Mouse (Mus musculus): ENCODE results near the gene Sox18. TPM values are rescaled to one million over a fixed set of nuclear protein-coding genes. Genes with fewer than 3 reads are reported as not detected.

Gene Sox18
- polyA plus RNA-seq, 1 experiment = not detected

DNA sequence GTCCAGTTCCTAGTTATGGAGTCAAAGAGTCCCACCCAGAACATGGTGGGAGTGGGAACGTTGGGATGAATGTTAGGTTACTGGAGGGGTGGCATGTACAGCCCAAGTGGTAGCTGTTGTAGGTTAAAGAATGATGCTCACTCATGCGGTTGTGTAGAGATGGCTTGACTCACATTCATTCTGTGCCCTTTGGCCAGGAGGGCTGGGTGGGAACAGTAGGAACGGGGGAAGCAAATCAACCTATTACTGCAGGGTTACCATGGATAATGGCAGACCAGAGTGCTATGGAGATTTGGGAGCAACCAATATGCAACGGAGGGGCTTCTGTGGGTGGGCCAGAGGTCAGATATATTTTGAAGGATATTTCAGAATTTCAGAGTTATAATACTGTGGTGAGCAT, 3.5 kb upstream of the Sox18 start:
- no peak for TF ChIP-seq GATA1 (IDR thresholded peaks at IDR 0.05; ENCODE audit: borderline replicate concordance, low read length)
- TF ChIP-seq FLI1 (IDR thresholded peaks at IDR 0.05; ENCODE audit: low read length) = no peak
- Histone ChIP-seq H3K27me3 (replicated peaks) (peaks cover 51% of the 10 kb centered on the region), H3K36me3 (replicated peaks; ENCODE audit: low read length) (no peaks in the 10 kb centered on the region), H3K4me1 (peaks cover 90% of the 10 kb centered on the region), H3K9me3 (peaks cover 8% of the 10 kb centered on the region; the same call in 1 of the 2 replicates), H3K4me3 (replicated peaks) (no peak overlapping the region)

DNA sequence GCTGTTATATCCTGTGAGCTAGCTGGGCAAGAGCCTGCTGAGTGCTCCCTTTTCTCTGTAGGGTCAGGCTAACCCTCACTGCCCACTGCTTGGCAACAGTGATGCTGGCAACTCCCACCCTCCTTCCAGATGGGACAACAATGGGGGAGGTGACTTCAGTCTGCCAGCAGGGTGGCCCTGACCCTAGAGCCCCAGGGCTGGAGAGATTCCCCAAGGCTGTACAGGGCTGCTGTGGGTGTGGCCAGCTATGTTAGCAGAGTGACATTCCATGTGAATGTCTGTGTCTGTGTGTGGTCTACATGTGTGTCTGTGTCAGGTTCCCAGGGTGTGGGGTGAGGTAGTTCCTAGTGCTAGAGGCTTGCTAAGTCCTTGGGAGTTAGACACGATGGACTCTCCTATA, 2.1 kb upstream of the Sox18 start:
- Histone ChIP-seq H3K36me3 (replicated peaks; ENCODE audit: low read length) (no peaks in the 10 kb centered on the region), H3K27me3 (replicated peaks) (peaks cover 64% of the 10 kb centered on the region), H3K4me3 (replicated peaks) (no peak overlapping the region), H3K9me3 (peaks cover 8% of the 10 kb centered on the region; the same call in 1 of the 2 replicates), H3K4me1 (peaks cover 77% of the 10 kb centered on the region)
- TF ChIP-seq FLI1 (IDR thresholded peaks at IDR 0.05; ENCODE audit: low read length) (no peak), GATA1 (IDR thresholded peaks at IDR 0.05; ENCODE audit: borderline replicate concordance, low read length) (no peak)

DNA sequence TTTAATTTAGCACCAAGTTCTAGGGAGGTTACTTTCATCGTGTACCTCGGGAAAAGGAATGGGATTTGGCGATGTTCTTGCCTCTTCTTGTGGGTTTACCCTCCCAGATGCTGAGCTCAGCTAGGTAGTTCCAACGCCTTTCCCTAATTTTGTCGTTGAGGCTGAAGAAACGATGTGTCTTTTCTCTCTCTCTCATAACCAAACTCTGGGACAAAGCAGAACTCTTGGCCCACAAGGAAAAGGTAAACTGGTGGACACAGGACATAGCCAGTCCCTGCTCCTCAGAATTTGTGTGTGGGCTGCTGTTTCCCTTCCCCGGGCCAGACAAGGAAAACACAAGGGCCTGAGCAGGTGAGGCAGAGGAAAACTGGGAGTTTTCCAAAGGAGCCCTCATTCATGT, 544 bp upstream of the Sox18 start:
- Histone ChIP-seq H3K27me3 (replicated peaks) (peaks cover 72% of the 10 kb centered on the region), H3K9me3 (peaks cover 11% of the 10 kb centered on the region), H3K4me1 (peaks cover 62% of the 10 kb centered on the region), H3K36me3 (replicated peaks; ENCODE audit: low read length) (no peaks in the 10 kb centered on the region), H3K4me3 (replicated peaks) (no peak overlapping the region)
- TF ChIP-seq FLI1 (IDR thresholded peaks at IDR 0.05; ENCODE audit: low read length) = no peak
- TF ChIP-seq GATA1 (IDR thresholded peaks at IDR 0.05; ENCODE audit: borderline replicate concordance, low read length) = no peak

DNA sequence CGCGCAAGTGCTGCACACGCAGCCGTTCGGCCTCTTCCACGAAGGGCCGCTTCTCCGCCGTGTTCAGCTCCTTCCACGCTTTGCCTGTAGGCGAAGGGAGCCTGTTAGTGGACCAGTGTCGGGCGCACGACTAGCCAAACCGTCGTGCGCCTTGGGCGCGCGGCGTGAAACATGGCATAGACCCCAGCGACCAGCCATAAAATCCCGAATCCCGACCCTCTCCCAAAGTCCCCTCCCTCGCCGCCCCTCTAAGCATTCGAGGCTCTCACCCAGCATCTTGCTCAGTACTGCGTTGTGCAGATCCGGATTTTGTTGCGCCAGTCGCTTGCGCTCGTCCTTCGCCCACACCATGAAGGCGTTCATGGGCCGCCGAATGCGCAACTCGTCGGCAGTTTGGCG, 528 bp downstream of the Sox18 start:
- peaks cover 72% of the 10 kb centered on the region for H3K27me3 ChIP-seq (replicated peaks)
- H3K36me3 ChIP-seq (replicated peaks; ENCODE audit: low read length) = no peaks in the 10 kb centered on the region
- peak overlapping the region; percentile 81 for H3K4me3 ChIP-seq (replicated peaks)
- TF ChIP-seq FLI1 (IDR thresholded peaks at IDR 0.05; ENCODE audit: low read length) = no peak
- TF ChIP-seq GATA1 (IDR thresholded peaks at IDR 0.05; ENCODE audit: borderline replicate concordance, low read length) = no peak
- H3K9me3 ChIP-seq = peaks cover 14% of the 10 kb centered on the region
- H3K4me1 ChIP-seq = peaks cover 51% of the 10 kb centered on the region

- Histone ChIP-seq H3K4me1 (peaks cover 46% of the 10 kb centered on the region), H3K36me3 (replicated peaks; ENCODE audit: low read length) (no peaks in the 10 kb centered on the region), H3K27me3 (replicated peaks) (peaks cover 72% of the 10 kb centered on the region), H3K4me3 (replicated peaks) (peak overlapping the region; percentile 53), H3K9me3 (peaks cover 14% of the 10 kb centered on the region)
- TF ChIP-seq FLI1 (IDR thresholded peaks at IDR 0.05; ENCODE audit: low read length) = no peak
- TF ChIP-seq GATA1 (IDR thresholded peaks at IDR 0.05; ENCODE audit: borderline replicate concordance, low read length) = no peak
Observed at GRCm38 (mm10) chr2:181670285-181670912, 1.0 kb downstream of the Sox18 start.

DNA sequence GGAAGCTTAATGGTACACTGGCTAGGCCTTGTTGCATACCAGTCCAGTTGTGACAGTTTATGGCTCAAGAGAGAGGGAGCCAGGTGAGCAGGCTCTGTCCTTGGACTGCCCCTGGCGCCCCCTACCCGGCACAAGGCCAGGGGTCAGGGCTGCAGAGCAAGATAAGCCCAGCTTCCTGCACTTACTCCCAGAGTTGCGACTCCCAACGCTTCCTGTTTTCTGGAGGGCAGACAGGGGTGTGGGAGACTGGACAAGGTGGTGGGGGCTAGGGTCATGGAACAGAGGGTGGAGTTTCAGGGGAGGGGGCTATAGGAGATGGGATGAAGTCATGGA, 8.2 kb downstream of the Sox18 start:
- Histone ChIP-seq H3K4me3 (replicated peaks) (peak overlapping the region; percentile 34), H3K27me3 (replicated peaks) (peaks cover 6% of the 10 kb centered on the region), H3K4me1 (peaks cover 57% of the 10 kb centered on the region), H3K9me3 (peaks cover 6% of the 10 kb centered on the region), H3K36me3 (replicated peaks; ENCODE audit: low read length) (peaks cover 5% of the 10 kb centered on the region)
- no peak for TF ChIP-seq FLI1 (IDR thresholded peaks at IDR 0.05; ENCODE audit: low read length)
- TF ChIP-seq GATA1 (IDR thresholded peaks at IDR 0.05; ENCODE audit: borderline replicate concordance, low read length) = no peak

DNA sequence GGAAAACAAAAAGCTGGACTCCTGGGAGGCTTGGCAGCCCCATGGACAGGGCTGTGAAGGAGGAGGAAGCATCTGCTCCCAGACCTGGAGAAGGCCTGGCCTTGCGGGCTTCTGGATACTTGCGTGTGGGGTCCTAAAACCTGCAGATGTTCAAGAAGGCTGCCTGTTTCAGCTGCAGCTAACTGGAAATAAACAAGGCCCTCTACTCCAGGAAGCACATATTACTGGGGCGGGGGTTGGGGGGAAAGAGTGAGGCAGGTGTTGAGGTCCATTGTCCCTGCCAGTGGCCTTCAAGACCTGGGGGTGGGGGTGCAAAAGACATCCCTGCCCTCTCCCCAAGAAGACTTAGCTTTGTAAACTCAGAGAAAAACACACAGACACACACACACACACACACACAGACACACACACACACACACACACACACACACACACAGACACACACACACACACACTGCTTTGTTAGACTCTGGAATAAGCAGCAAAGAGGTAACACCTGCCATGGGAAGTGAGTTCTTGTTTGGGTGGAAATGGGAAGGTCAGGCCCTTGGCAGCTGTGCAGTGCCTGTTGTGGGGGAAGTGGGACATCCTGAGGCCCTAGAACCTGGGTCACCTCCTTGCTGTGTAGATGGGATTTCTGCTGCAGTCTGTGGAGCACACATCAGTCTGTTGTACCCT, 8.7 kb downstream of the Sox18 start:
- H3K9me3 ChIP-seq = peaks cover 6% of the 10 kb centered on the region
- no peak for TF ChIP-seq FLI1 (IDR thresholded peaks at IDR 0.05; ENCODE audit: low read length)
- TF ChIP-seq GATA1 (IDR thresholded peaks at IDR 0.05; ENCODE audit: borderline replicate concordance, low read length) = no peak
- H3K27me3 ChIP-seq (replicated peaks) = peaks cover under 1% of the 10 kb centered on the region
- H3K4me3 ChIP-seq (replicated peaks) = peak overlapping the region; percentile 34
- peaks cover 62% of the 10 kb centered on the region for H3K4me1 ChIP-seq
- peaks cover 10% of the 10 kb centered on the region for H3K36me3 ChIP-seq (replicated peaks; ENCODE audit: low read length)

GRCm38 (mm10) chr2:181659609-181660055, 11.8 kb downstream of the Sox18 start:
- peaks cover 42% of the 10 kb centered on the region for H3K36me3 ChIP-seq (replicated peaks; ENCODE audit: low read length)
- H3K4me3 ChIP-seq (replicated peaks) = peak overlapping the region; percentile 85
- no peaks in the 10 kb centered on the region for H3K27me3 ChIP-seq (replicated peaks)
- TF ChIP-seq GATA1 (IDR thresholded peaks at IDR 0.05; ENCODE audit: borderline replicate concordance, low read length) (no peak), FLI1 (IDR thresholded peaks at IDR 0.05; ENCODE audit: low read length) (no peak)
- H3K4me1 ChIP-seq = peaks cover 78% of the 10 kb centered on the region
- no peaks in the 10 kb centered on the region for H3K9me3 ChIP-seq

- Histone ChIP-seq H3K4me3 (replicated peaks) (peak overlapping the region; percentile 85), H3K4me1 (peaks cover 78% of the 10 kb centered on the region), H3K36me3 (replicated peaks; ENCODE audit: low read length) (peaks cover 48% of the 10 kb centered on the region), H3K9me3 (no peaks in the 10 kb centered on the region), H3K27me3 (replicated peaks) (no peaks in the 10 kb centered on the region)
- no peak for TF ChIP-seq GATA1 (IDR thresholded peaks at IDR 0.05; ENCODE audit: borderline replicate concordance, low read length)
Observed at GRCm38 (mm10) chr2:181658930-181659555, 12.4 kb downstream of the Sox18 start.

- TF ChIP-seq GATA1 (IDR thresholded peaks at IDR 0.05; ENCODE audit: borderline replicate concordance, low read length) (no peak), FLI1 (IDR thresholded peaks at IDR 0.05; ENCODE audit: low read length) (no peak)
- Histone ChIP-seq H3K27me3 (replicated peaks) (no peaks in the 10 kb centered on the region), H3K9me3 (no peaks in the 10 kb centered on the region), H3K4me3 (replicated peaks) (no peak overlapping the region), H3K36me3 (replicated peaks; ENCODE audit: low read length) (peaks cover 53% of the 10 kb centered on the region), H3K4me1 (peaks cover 74% of the 10 kb centered on the region)
Observed at GRCm38 (mm10) chr2:181658528-181658927, 12.9 kb downstream of the Sox18 start.

Measured in megakaryocyte, embryonic 14.5 days (primary cell).